ENCODE assay signal across 21 mouse cellular contexts in the genomic region with DNA sequence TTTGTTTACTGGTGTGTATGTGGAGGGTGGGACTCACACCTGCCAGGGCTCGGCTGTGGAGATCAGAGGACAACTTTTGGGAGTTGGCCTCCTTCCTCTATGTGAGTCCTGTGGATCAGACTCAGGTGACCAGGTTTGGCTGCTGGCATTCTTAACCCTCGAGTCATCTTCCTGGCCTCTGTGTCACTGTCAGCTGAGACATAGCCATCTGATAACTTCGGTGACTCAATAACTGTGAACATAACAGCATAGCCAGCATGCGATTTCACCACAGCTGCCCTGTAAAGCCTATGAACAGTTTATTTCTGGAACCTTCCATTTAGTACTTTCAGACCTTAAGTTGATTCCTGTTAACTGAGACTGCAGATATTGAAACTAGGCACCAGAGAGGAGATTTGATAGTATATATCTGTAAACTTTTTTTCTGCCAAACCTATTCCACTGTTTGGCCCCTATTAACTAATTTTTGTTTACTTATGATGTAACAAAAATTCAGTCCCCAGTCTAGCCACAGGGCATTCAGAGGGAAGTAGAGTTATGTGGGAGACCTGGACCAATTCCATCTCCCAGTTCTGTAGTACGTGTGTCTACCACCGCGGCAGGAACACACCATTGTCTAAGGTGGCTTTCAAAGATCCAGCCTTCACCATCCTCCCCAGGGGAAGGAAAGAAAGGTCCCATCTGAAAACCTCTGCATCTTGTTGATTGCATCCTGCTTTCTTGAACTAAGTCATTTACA. TPM values are rescaled to one million over a fixed set of nuclear protein-coding genes. Genes with fewer than 3 reads are reported as not detected.
DNase-seq lines count a peak whose midpoint lies in the region; ATAC-seq and TF ChIP-seq lines count a peak whose summit lies in the region.
"Had no signal": no experiment of that assay in that cellular context is flagged by ENCODE, and none has a peak within 500 bp of the region (broad histone marks: within the 10 kb centered on the region; RNA-seq: fewer than 3 reads in every experiment).

No protein-coding gene starts in this region.

- H3K9me3 ChIP-seq in hindbrain, postnatal 0 days (ENCODE audit: low read length), result no peaks in the 10 kb centered on the region
- H3K9me3 ChIP-seq: embryonic facial prominence, embryonic 15.5 days; forebrain, embryonic 12.5 days; limb, embryonic 15.5 days; midbrain, embryonic 10.5 days had no signal

- H3K27me3 ChIP-seq in hindbrain, postnatal 0 days (ENCODE audit: insufficient read depth, low read length), result no peaks in the 10 kb centered on the region
- H3K27me3 ChIP-seq: embryonic facial prominence, embryonic 15.5 days; forebrain, embryonic 12.5 days; limb, embryonic 15.5 days had no signal

- peak; percentile 12 to 24 for DNase-seq in adrenal gland, postnatal 36 days
- no peak for DNase-seq in adrenal gland, postnatal 4 days (ENCODE audit: low spot score in 2 of 2)
- DNase-seq in 3134 (ENCODE audit: extremely low read depth, insufficient read length, low spot score) (peak; percentile 67), NIH3T3 (ENCODE audit: low read depth) (peak; percentile 52)
- no peak for DNase-seq in kidney, postnatal 25 days
- no peak for DNase-seq in hindbrain, postnatal 0 days (ENCODE audit: low spot score)
- no peak for DNase-seq in ovary, adult 18-20 months (ENCODE audit: low spot score)
- DNase-seq: cerebellum, adult 11 months; cerebellum, postnatal 10 days; embryo, embryonic 11 days; heart, adult 2 months; heart, postnatal 4 days; kidney, adult 8-10 months; kidney, postnatal 14 days; lung, adult 2 months; thymus, postnatal 25 days had no signal

- no peak for TF ChIP-seq CTCF in hindbrain, postnatal 0 days (IDR thresholded peaks at IDR 0.05; ENCODE audit: low read depth)

- ATAC-seq in granulocyte monocyte progenitor cell, adult 5-6 weeks (replicated peaks; ENCODE audit: poor library complexity, severe bottlenecking), result peak; percentile 66
- ATAC-seq in hindbrain, postnatal 0 days, result no peak

- H3K36me3 ChIP-seq in hindbrain, postnatal 0 days (ENCODE audit: insufficient read depth, low read length), result no peaks in the 10 kb centered on the region
- H3K36me3 ChIP-seq: embryonic facial prominence, embryonic 15.5 days; forebrain, embryonic 12.5 days; limb, embryonic 15.5 days had no signal

- WGBS in hindbrain, postnatal 0 days, result 84% methylated on average over 7 of the region's 7 CpGs

- no peak overlapping the region for H3K4me3 ChIP-seq in hindbrain, postnatal 0 days (ENCODE audit: low read length)
- H3K4me3 ChIP-seq: embryonic facial prominence, embryonic 15.5 days; forebrain, embryonic 12.5 days; heart, adult 2 months; limb, embryonic 15.5 days; midbrain, embryonic 10.5 days had no signal

- H3K27ac ChIP-seq in hindbrain, postnatal 0 days, result no peak overlapping the region
- H3K27ac ChIP-seq: embryonic facial prominence, embryonic 15.5 days; forebrain, embryonic 12.5 days; heart, adult 2 months; limb, embryonic 15.5 days; midbrain, embryonic 10.5 days had no signal

- H3K9ac ChIP-seq in hindbrain, postnatal 0 days (replicated peaks; ENCODE audit: low read length), result no peak overlapping the region
- H3K9ac ChIP-seq: embryonic facial prominence, embryonic 15.5 days; forebrain, embryonic 12.5 days; limb, embryonic 15.5 days had no signal

- no peak overlapping the region for H3K4me2 ChIP-seq in hindbrain, postnatal 0 days (ENCODE audit: low read depth, low read length)
- H3K4me2 ChIP-seq: embryonic facial prominence, embryonic 15.5 days; forebrain, embryonic 12.5 days; limb, embryonic 15.5 days had no signal

- no peaks in the 10 kb centered on the region for H3K4me1 ChIP-seq in hindbrain, postnatal 0 days (ENCODE audit: insufficient read depth, low read length)
- H3K4me1 ChIP-seq: forebrain, embryonic 12.5 days; midbrain, embryonic 10.5 days had no signal

RNA-seq across cellular contexts. Expression of gene Dera, which starts 29.7 kb away (rescaled TPM):
- total RNA-seq in adrenal gland, postnatal 36 days (2021), result 10 to 100 TPM; 14.2 to 25.2 TPM
- total RNA-seq in adrenal gland, postnatal 4 days (2021), result 10 to 100 TPM; 35.9 to 38.0 TPM
- 46.0 and 48.5 TPM in 2 replicates for total RNA-seq in granulocyte monocyte progenitor cell, adult 5-6 weeks (2014; fragmentation: Nextera tagmentation)
- total RNA-seq in granulocyte monocyte progenitor cell, adult 5-6 weeks (2017), result 113 and 143 TPM in 2 replicates
- total RNA-seq in hindbrain, postnatal 0 days (2014; rRNA removed), result 9.1 and 12.1 TPM in 2 replicates
- 17.9 and 19.4 TPM in 2 replicates for polyA plus RNA-seq in hindbrain, postnatal 0 days (2015; fragmentation: Nextera tagmentation; extraction: Ambion mirVana)

RNA-seq across cellular contexts. Expression of gene Strap, which starts 49.2 kb away (rescaled TPM):
- total RNA-seq in adrenal gland, postnatal 36 days (2021), result 100 to 1,000 TPM; 120 to 128 TPM
- 100 to 1,000 TPM; 125 to 126 TPM for total RNA-seq in adrenal gland, postnatal 4 days (2021)
- total RNA-seq in granulocyte monocyte progenitor cell, adult 5-6 weeks (2014; fragmentation: Nextera tagmentation), result 116 and 121 TPM in 2 replicates
- total RNA-seq in granulocyte monocyte progenitor cell, adult 5-6 weeks (2017), result 155 and 171 TPM in 2 replicates
- 79.0 and 86.6 TPM in 2 replicates for total RNA-seq in hindbrain, postnatal 0 days (2014; rRNA removed)
- polyA plus RNA-seq in hindbrain, postnatal 0 days (2015; fragmentation: Nextera tagmentation; extraction: Ambion mirVana), result 168 TPM in 2 replicates

Comparison
In these comparisons a context has a peak if more than half of its experiments do, and no peak if none do; other contexts are left out.
1. DNase-seq: peak in adrenal gland, postnatal 36 days (2 of 2), 3134 (single experiment) and NIH3T3 (single experiment); none in adrenal gland, postnatal 4 days (0 of 2), kidney, postnatal 25 days (0 of 2), hindbrain, postnatal 0 days (single experiment) and ovary, adult 18-20 months (single experiment).